Mouse (Mus musculus) layer of hippocampus, postnatal 14 days (tissue): ENCODE data around the gene Lck. TPM values are rescaled to one million over a fixed set of nuclear protein-coding genes. Genes with fewer than 3 reads are reported as not detected.

Source experiments
- DNase-seq, 2 experiments: peaks; one replicate each; pipeline ENCODE4 v3.0.0; 2021 to 2022; ENCODE audit warnings: low spot score in 2 of 2, mixed read lengths in 1 of 2
- microRNA-seq, 2 experiments: library from miRNA; unstranded; fragments of <30 nt; microRNA quantifications; one replicate each; pipeline ENCODE4 v1.2.0; 2021
- total RNA-seq, 2 experiments: library from RNA; stranded (reverse); gene quantifications; 2 replicates each; pipeline ENCODE4 v1.2.3; 2021

Lck gene
- total RNA-seq, 2 experiments from 2014 or later: 4.0 to 4.4 TPM

GRCm38 (mm10) chr4:129510723-129511412 is 62.6 kb downstream of the Lck start:
- no peak for DNase-seq

- DNase-seq: no peak
Observed at GRCm38 (mm10) chr4:129509650-129510049, 63.8 kb downstream of the Lck start.

- DNase-seq: no peak
Observed at GRCm38 (mm10) chr4:129508834-129509600, 64.4 kb downstream of the Lck start.

GRCm38 (mm10) chr4:129508237-129508515 is 65.3 kb downstream of the Lck start:
- DNase-seq: no peak

GRCm38 (mm10) chr4:129507434-129508236 is 65.8 kb downstream of the Lck start:
- no peak for DNase-seq

- DNase-seq: no peak
Observed at GRCm38 (mm10) chr4:129505511-129505910, 67.9 kb downstream of the Lck start.

GRCm38 (mm10) chr4:129502901-129503444 is 70.5 kb downstream of the Lck start:
- no peak for DNase-seq

- no peak for DNase-seq
Observed at GRCm38 (mm10) chr4:129502327-129502888, 71.0 kb downstream of the Lck start.

- DNase-seq: peak; percentile 73 to 75
Observed at GRCm38 (mm10) chr4:129500607-129501566, 72.6 kb downstream of the Lck start.

GRCm38 (mm10) chr4:129500017-129500416 is 73.4 kb downstream of the Lck start:
- no peak for DNase-seq

GRCm38 (mm10) chr4:129498941-129499340 is 74.5 kb downstream of the Lck start:
- no peak for DNase-seq

Small RNA genes lying within 50 kb of the gene (microRNA-seq; reads per million reads assigned to microRNA genes)
- gene Mir8119: 0 reads per million in 2 experiments

Other genes with a start within 250 kb of the Lck start
- gene Rbbp4, start 238.3 kb downstream of the Lck start, total RNA-seq: 100 to 1,000 TPM; 130 to 131 TPM
- 10 to 100 TPM; 23.7 to 26.3 TPM for gene Zbtb8os, start 237.9 kb downstream of the Lck start, total RNA-seq
- 1 to 10 TPM; 6.1 to 6.3 TPM for gene Zbtb8a, start 195.5 kb downstream of the Lck start, total RNA-seq
- gene Zbtb8b, start 132.8 kb downstream of the Lck start, total RNA-seq: 1 to 10 TPM; 4.0 to 5.0 TPM
- gene Bsdc1, start 112.1 kb downstream of the Lck start, total RNA-seq: 10 to 100 TPM; 52.2 to 54.2 TPM
- gene Tssk3, start 82.6 kb downstream of the Lck start, total RNA-seq: not detected
- gene Fam229a, start 82.5 kb downstream of the Lck start, total RNA-seq: under 1 TPM in 1 of 2 experiments, not detected in 1; 0.72 TPM
- 100 to 1,000 TPM; 372 to 379 TPM for gene Marcksl1, start 60.1 kb downstream of the Lck start, total RNA-seq
- 10 to 100 TPM; 36.4 to 44.6 TPM for gene Hdac1, start 30.9 kb downstream of the Lck start, total RNA-seq
- gene Fam167b, start 4.9 kb upstream of the Lck start, total RNA-seq: under 1 TPM in 1 of 2 experiments, not detected in 1; 0.37 TPM
- 100 to 1,000 TPM; 121 to 128 TPM for gene Eif3i, start 27.0 kb upstream of the Lck start, total RNA-seq
- 10 to 100 TPM; 86.1 to 90.9 TPM for gene Tmem234, start 27.0 kb upstream of the Lck start, total RNA-seq
- gene Dcdc2b, start 40.6 kb upstream of the Lck start, total RNA-seq: 1 to 10 TPM; 3.4 to 4.4 TPM
- gene Iqcc, start 45.5 kb upstream of the Lck start, total RNA-seq: 10 to 100 TPM; 31.3 to 35.7 TPM
- gene Ccdc28b, start 50.3 kb upstream of the Lck start, total RNA-seq: 100 to 1,000 TPM; 102 to 116 TPM
- 10 to 100 TPM; 39.8 to 46.9 TPM for gene Txlna, start 67.4 kb upstream of the Lck start, total RNA-seq
- 10 to 100 TPM; 88.9 to 93.4 TPM for gene Kpna6, start 99.1 kb upstream of the Lck start, total RNA-seq
- 10 to 100 TPM; 12.8 to 15.2 TPM for gene Tmem39b, start 123.2 kb upstream of the Lck start, total RNA-seq
- 10 to 100 TPM; 83.3 to 85.6 TPM for gene Khdrbs1, start 168.7 kb upstream of the Lck start, total RNA-seq
- gene Ptp4a2, start 237.6 kb upstream of the Lck start, total RNA-seq: 100 to 1,000 TPM; 123 to 132 TPM